Mouse (Mus musculus): ENCODE measurements around the gene Dnah7b.
"Not testable (repeated sequence)": the region's sequence is repeated elsewhere in the genome, so short reads cannot be mapped to it uniquely, and the experiment has no call there.

The Dnah7b gene

DNA sequence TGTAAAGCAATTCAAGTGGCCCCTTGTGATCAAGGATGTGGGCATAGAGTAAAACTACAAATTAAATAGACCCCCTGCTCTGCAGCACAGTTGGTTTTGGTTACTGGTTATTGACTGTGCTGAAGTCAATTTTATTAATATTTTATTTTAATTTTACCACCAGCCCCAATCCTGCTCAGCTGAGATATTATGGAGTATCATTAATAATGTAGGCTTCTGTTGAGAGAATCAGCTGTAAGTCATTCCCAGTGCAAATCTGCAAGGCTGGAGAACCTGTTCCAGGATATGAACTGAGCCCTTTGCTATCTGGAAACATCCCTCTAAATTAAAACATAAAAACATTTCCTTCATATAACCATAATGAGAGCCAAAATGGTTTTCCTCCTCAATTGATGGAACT is 259.8 kb downstream of the Dnah7b start:
- DNase-seq: not testable (repeated sequence)

GRCm38 (mm10) chr1:46345301-46345700 is 279.2 kb downstream of the Dnah7b start:
- not testable (repeated sequence) for DNase-seq

DNA sequence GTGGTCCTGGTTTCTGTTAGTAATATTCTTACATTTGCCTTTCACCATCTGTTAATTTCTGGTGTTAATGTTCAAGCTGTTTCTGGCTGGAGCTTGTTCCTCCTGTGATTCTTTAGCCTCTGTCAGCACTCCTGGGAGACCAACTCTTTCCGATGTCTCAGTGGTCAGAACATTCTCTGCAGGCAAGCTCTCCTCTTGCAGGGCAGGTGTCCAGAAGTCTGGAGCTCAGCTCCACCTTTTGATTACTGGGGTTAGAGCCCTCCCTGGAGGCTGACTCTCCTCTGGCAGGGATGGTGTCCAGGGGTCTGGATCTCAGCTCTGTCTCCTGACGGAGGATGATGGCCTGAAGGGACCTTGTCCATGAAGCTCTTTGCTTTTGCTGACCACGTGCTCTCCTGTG is 314.5 kb downstream of the Dnah7b start:
- not testable (repeated sequence) for DNase-seq

DNA sequence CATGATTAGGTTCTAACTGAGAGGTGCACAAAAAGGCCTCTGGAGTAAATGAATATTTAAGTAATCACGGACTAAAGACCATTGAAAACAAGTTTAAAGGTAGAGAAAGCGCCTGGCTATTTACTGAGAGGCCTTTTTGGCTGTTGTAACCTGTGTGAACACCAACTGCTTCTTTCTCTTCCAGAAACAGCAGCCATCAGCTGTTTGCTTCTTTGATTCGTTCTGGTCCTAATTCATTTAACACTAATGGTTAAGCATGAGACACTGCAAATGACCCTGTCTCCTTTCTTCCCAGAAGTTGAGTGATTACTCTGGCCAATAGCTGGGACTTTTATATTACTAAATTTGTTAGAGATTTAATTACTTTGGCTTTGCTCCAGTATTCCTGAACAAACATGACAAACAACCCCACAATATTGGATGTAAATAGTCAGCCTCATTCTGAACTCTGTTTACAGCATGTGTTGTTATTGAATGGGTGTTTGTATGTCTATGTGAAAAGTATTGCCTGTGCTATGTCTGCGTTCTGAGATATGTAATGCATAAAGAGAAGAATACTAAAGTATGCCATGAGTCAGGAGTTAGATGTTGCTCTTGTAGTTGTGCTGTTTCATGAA is 328.7 kb downstream of the Dnah7b start:
- not testable (repeated sequence) for DNase-seq

DNA sequence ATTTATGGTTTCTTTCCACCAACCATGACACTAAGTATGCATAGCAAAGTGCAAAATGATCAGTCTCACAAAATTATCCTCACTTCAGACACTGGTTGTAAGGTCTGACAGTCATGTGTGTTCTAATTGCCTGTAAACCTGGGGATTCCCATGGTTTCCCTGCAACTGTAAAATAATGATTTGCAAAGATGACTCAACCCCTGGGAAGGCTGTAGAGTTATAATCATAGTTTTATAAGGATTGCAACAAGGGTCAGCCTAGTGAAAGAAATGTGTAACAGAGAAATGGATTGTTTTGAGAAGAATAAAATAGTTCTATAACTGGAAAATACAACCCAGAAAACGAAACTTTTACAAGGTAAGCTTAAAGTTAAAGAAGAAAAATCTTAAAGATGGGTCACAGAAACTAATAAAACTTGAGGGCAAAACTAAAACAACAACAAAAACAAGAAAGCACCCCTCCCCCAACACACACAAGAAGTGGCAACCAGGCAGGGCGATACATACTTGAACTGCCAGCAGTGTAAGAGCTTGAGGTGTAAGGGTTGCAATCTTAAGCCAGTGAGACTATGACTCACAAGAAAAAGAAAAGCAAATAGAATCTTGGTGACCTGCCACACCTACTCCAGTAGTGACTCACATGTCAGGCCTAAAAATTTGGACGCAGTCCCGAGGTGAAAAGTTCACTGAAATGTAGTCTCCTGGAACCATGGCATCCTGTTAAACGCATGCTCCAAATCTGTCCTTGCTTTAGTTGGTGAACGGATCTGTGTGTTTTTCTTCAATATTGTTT is 342.4 kb downstream of the Dnah7b start:
- DNase-seq: no peak

DNA sequence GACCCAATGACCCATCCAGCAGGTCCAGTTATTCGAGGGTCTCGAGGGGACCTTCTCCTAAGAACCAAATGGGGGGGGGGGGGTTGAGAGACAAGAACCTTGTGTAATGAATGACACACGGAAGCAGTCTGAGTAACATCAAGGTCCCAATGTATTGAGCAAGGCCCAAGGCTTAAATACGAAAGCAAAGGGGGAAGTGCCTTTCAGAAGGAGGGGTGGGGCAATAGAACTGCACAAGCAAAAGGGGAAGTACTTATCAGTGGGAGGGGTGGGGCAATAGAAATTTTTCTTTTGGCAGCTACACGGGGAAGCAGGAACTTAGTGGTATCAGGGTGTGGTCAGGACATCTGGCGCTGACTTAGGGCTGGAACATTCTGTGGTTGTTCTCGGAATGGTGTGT is 348.7 kb downstream of the Dnah7b start:
- DNase-seq: not testable (repeated sequence)

GRCm38 (mm10) chr1:46416946-46417345 is 350.8 kb downstream of the Dnah7b start:
- not testable (repeated sequence) for DNase-seq

DNA sequence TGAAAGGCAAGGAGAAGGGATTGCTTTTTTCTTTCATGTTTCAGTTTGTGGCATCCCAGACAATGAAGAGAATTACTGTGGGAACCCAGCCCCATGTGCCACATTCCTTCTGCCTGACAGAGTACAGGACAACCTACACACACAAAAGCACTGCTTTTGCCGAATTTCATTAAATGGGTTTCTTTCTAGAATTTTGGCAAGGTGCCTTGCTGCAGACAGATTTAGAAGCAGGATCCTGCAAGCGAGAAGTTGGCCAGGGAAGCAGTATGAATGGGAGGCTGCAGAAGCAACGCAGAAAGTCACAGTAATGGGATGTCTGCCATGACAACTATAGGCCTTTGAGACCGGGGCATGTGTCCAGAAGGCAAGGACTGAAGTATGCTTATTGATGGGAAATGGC is 352.9 kb downstream of the Dnah7b start:
- DNase-seq: not testable (repeated sequence)
